Mouse (Mus musculus) regulatory T cell (primary cell): Measurements from ENCODE around the gene Fam19a5.

Experiments used
- in situ Hi-C: fragments of 300-600 bp; cut with MboI, MseI; formaldehyde crosslinking; loops from one replicate; pipeline ENCODE4 v1.15.1; 2025; ENCODE audit warnings: high pct_unique_total_duplicates

The Fam19a5 gene

GRCm38 (mm10) chr15:87726657-87727236 is 182.6 kb downstream of the Fam19a5 start:
- in situ Hi-C loops, result loop anchor here (5.0 kb wide), 1 partner anchor 39 kb away; no protein-coding TSS in a partner anchor

- in situ Hi-C loops, result no loop called here
These were observed 192.2 kb downstream of the Fam19a5 start for GRCm38 (mm10) chr15:87736345-87736744.

DNA sequence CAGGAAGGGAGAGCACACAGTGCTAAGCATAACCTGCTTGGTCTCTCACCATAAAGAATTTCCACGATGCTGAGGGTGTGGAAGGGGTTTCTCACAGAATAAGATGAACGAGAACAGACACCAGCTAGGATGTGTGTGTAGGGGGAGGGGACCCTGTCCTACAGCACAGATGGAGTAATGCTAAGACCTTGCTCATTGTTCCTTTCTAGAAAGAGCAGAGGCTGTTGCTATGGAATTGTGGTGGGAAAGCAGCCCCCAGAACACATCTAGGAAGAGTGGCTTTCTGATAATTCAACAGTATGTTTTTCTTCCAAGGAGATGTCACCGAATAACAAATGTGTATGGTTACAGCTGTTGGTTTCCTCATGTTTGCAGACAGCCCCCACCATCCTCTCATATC is 211.4 kb downstream of the Fam19a5 start:
- in situ Hi-C loops, result no loop called here

DNA sequence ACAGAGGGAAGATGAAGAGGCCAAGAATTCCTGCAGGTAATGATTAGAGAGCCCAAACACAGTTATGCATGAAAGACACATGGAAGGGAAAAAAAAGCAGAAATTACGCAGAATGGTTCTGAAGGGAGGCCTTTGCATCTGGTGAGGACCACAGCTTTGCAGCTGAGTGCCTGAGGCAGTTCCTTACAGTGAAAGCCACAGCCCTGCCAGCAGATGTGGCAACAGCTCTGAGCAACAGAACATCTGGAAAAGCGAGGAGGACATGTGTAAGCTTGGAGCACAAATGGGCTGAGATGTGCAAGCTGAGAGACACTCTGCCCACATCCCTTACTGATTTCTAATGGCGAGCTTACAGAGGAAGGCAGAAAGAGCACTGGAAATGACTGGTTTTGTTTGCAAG is 221.8 kb downstream of the Fam19a5 start:
- in situ Hi-C loops, result no loop called here

- in situ Hi-C loops, result no loop called here
These were observed 229.9 kb downstream of the Fam19a5 start for GRCm38 (mm10) chr15:87773955-87774354.

DNA sequence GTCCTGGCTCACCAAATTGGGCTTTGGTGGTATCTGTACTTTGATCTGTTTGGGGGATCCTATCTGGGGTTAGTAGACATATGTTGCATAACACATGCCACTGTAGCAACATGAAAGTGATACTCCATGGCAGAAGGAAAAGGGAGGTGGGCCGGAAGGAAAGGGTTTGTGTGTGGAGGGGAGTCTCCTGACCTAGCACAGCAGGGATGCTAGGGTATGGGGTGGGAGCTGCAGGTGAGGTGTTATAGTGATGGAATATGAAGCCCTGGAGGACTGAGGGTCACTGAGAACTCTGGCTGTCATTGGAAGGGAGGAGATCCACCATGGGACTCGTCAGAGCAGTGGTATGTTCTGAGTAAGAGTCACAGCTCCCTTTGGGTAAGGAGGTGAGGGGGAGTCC is 239.2 kb downstream of the Fam19a5 start:
- in situ Hi-C loops, result no loop called here

GRCm38 (mm10) chr15:87789671-87790070 is 245.6 kb downstream of the Fam19a5 start:
- in situ Hi-C loops, result no loop called here

- in situ Hi-C loops, result no loop called here
These were observed 249.6 kb downstream of the Fam19a5 start for GRCm38 (mm10) chr15:87793661-87794060.

- in situ Hi-C loops, result no loop called here
These were observed 252.5 kb downstream of the Fam19a5 start for GRCm38 (mm10) chr15:87796571-87796970.
